Mouse (Mus musculus): Measurements from ENCODE around the gene Mlh1. TPM values are rescaled to one million over a fixed set of nuclear protein-coding genes. Genes with fewer than 3 reads are reported as not detected.
A peak's percentile ranks its signal among the peaks of the same experiment; 100 is the strongest.

The Mlh1 gene
- total RNA-seq, 2 experiments from 2014 or later, result 5.1 to 6.4 TPM

- intact Hi-C loops (cut with DNase I), result no loop called here
- no peak for DNase-seq
Observed at GRCm38 (mm10) chr9:111237726-111238125, 33.9 kb downstream of the Mlh1 start.

GRCm38 (mm10) chr9:111234701-111235100 is 36.9 kb downstream of the Mlh1 start:
- intact Hi-C loops (cut with DNase I), result no loop called here
- no peak for DNase-seq
- TF ChIP-seq CTCF (IDR thresholded peaks at IDR 0.05), result peak; percentile 11; the same call in 1 of the 2 replicates
- H3K4me3 ChIP-seq, result no peak overlapping the region
- H3K27ac ChIP-seq, result no peak overlapping the region

More at GRCm38 (mm10) chr9:111237726-111238125, 33.9 kb downstream of the Mlh1 start:
- Histone ChIP-seq H3K27ac (no peak overlapping the region), H3K4me3 (no peak overlapping the region)
- TF ChIP-seq CTCF (IDR thresholded peaks at IDR 0.05), result no peak

- H3K27ac ChIP-seq, result no peak overlapping the region
Observed at GRCm38 (mm10) chr9:111228446-111228845, 43.1 kb downstream of the Mlh1 start.

GRCm38 (mm10) chr9:111223406-111223805 is 48.2 kb downstream of the Mlh1 start:
- DNase-seq, result no peak
- intact Hi-C loops (cut with DNase I), result no loop called here
- TF ChIP-seq CTCF (IDR thresholded peaks at IDR 0.05), result no peak
- Histone ChIP-seq H3K4me3 (no peak overlapping the region), H3K27ac (no peak overlapping the region)

More at GRCm38 (mm10) chr9:111228446-111228845, 43.1 kb downstream of the Mlh1 start:
- H3K4me3 ChIP-seq, result no peak overlapping the region
- no peak for TF ChIP-seq CTCF (IDR thresholded peaks at IDR 0.05)
- intact Hi-C loops (cut with DNase I), result no loop called here
- DNase-seq, result no peak

- Histone ChIP-seq H3K4me3 (no peak overlapping the region), H3K27ac (no peak overlapping the region)
- intact Hi-C loops (cut with DNase I), result no loop called here
- DNase-seq, result no peak
- no peak for TF ChIP-seq CTCF (IDR thresholded peaks at IDR 0.05)
Observed at GRCm38 (mm10) chr9:111221580-111221979, 50.0 kb downstream of the Mlh1 start.

GRCm38 (mm10) chr9:111220551-111221080 is 51.0 kb downstream of the Mlh1 start:
- no peak for DNase-seq
- H3K27ac ChIP-seq, result no peak overlapping the region
- H3K4me3 ChIP-seq, result no peak overlapping the region
- TF ChIP-seq CTCF (IDR thresholded peaks at IDR 0.05), result no peak
- intact Hi-C loops (cut with DNase I), result no loop called here

GRCm38 (mm10) chr9:111216424-111216823 is 55.2 kb downstream of the Mlh1 start:
- no peak for DNase-seq
- intact Hi-C loops (cut with DNase I), result no loop called here
- Histone ChIP-seq H3K27ac (no peak overlapping the region), H3K4me3 (no peak overlapping the region)
- TF ChIP-seq CTCF (IDR thresholded peaks at IDR 0.05), result no peak

GRCm38 (mm10) chr9:111213501-111213900 is 58.1 kb downstream of the Mlh1 start:
- intact Hi-C loops (cut with DNase I), result no loop called here
- no peak for DNase-seq
- no peak overlapping the region for H3K4me3 ChIP-seq
- no peak overlapping the region for H3K27ac ChIP-seq
- no peak for TF ChIP-seq CTCF (IDR thresholded peaks at IDR 0.05)

GRCm38 (mm10) chr9:111211122-111212041 is 60.2 kb downstream of the Mlh1 start:
- intact Hi-C loops (cut with DNase I), result no loop called here
- no peak overlapping the region for H3K4me3 ChIP-seq
- DNase-seq, result no peak
- TF ChIP-seq CTCF (IDR thresholded peaks at IDR 0.05), result no peak
- no peak overlapping the region for H3K27ac ChIP-seq

- no peak for DNase-seq
- intact Hi-C loops (cut with DNase I), result no loop called here
- no peak overlapping the region for H3K27ac ChIP-seq
- TF ChIP-seq CTCF (IDR thresholded peaks at IDR 0.05), result no peak
- H3K4me3 ChIP-seq, result no peak overlapping the region
Observed at GRCm38 (mm10) chr9:111210412-111210811, 61.2 kb downstream of the Mlh1 start.

GRCm38 (mm10) chr9:111209158-111209699 is 62.4 kb downstream of the Mlh1 start:
- no peak for DNase-seq
- no peak for TF ChIP-seq CTCF (IDR thresholded peaks at IDR 0.05)
- Histone ChIP-seq H3K4me3 (no peak overlapping the region), H3K27ac (no peak overlapping the region)
- intact Hi-C loops (cut with DNase I), result loop anchor here (10.0 kb wide), 1 partner anchor 114 kb away; no protein-coding TSS in a partner anchor

GRCm38 (mm10) chr9:111208185-111208584 is 63.4 kb downstream of the Mlh1 start:
- DNase-seq, result no peak
- TF ChIP-seq CTCF (IDR thresholded peaks at IDR 0.05), result no peak
- no peak overlapping the region for H3K4me3 ChIP-seq
- intact Hi-C loops (cut with DNase I), result loop anchor here (10.0 kb wide), 1 partner anchor 113 kb away; no protein-coding TSS in a partner anchor
- no peak overlapping the region for H3K27ac ChIP-seq

GRCm38 (mm10) chr9:111207683-111208082 is 63.9 kb downstream of the Mlh1 start:
- H3K4me3 ChIP-seq, result no peak overlapping the region
- H3K27ac ChIP-seq, result no peak overlapping the region
- no peak for DNase-seq
- intact Hi-C loops (cut with DNase I), result loop anchor here (10.0 kb wide), 1 partner anchor 113 kb away; no protein-coding TSS in a partner anchor
- TF ChIP-seq CTCF (IDR thresholded peaks at IDR 0.05), result no peak

All from gastrocnemius, adult 2 months (tissue).